Mouse (Mus musculus) lung, adult 18-20 months (tissue): ENCODE results near the gene 2200002D01Rik.

ENCODE experiments used
- DNase-seq, 2 experiments: peaks; one replicate each; pipeline ENCODE4 v3.0.0; 2022; ENCODE audit warnings: mixed read lengths in 2 of 2

The 2200002D01Rik gene

DNA sequence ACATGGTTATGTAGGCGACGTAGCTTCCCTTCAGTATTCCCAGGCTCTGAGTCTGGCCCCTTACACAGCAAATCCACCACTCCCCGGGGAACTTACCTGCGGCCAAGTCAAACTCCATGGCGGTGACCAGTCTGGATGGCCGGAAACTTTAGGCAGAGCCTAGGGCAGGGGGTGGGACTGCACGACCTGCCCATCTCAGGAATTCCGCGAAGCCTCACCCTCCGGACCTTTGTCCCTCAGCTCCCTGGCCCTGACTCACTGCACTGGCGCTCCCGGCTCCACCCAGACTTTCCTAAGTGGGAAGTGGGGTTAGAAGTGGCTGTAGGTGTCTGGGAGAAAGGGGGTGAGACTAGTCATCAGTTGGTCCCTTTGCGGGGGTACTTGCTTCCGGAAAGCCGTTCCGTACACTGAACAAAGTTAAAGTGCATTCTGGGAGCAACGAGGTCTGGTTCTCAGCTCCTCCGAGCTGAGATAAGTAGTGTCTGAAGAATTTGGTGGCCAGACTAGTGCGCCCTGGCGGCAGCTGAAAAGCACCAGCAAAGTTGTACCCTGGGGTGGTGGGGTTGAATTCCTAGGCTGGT is at the start of gene 2200002D01Rik:
TSS of gene 2200002D01Rik (minus strand) at position 206 of the 581 bp plus-strand sequence.
- peak; percentile 67 to 78 for DNase-seq

DNA sequence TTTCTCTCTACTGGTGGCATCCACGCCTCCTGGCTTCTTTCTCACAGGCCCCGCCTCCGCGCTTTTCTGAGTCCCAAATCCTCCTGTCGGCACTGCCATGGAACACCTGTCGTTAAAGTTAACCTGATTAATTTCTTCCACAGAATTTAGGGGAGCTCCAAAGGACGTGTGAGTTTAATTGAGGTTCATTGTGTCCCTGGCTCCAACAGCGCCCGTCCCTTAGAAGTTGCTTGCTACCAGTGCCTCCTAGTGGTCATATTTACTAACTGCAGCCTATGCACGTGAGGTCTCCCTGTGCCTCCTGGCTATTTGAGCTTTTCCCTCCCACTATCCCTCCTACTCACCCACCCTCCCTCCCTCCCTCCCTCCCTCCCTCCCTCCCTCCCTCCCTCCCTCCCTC is 48.7 kb upstream of the 2200002D01Rik start:
- DNase-seq = peak; percentile 69 to 80

DNA sequence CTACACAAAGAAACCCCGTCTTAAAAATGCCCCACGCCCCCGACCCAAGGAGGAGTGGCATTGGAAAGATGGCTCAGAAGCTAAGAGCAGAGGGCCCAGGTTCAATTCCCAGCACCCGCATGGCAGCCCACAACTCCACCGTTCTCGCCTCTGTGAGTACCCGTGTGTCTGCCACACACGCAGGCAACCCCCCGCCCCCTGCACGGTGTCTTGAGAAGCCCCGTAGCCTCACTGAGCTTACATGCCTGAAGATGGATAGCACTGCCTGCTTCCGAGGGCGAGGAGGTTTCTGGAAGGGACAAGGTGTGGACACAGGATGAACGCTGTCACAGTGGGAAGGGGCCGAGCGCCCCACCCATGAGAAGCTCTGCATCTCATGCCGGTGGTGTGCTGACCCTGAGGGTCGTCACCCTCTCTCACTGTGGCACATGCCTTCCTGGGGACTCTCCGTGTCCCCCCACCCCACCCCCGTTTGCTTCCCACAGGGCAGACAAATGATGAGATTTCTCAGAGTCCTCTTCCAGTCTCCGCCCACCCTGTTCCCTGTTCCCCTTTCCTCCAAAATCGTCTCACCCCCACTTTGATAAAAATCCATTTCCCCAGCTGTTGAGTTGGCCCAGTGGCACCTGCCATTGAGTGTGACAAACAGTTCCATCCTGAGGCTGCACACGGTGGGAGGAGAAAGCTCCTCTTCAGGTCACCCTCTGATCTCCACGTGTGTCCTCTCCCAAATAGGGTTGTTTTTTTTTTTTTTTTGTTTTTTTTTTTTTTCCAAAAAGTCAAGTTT is 47.8 kb upstream of the 2200002D01Rik start:
- no peak for DNase-seq

DNA sequence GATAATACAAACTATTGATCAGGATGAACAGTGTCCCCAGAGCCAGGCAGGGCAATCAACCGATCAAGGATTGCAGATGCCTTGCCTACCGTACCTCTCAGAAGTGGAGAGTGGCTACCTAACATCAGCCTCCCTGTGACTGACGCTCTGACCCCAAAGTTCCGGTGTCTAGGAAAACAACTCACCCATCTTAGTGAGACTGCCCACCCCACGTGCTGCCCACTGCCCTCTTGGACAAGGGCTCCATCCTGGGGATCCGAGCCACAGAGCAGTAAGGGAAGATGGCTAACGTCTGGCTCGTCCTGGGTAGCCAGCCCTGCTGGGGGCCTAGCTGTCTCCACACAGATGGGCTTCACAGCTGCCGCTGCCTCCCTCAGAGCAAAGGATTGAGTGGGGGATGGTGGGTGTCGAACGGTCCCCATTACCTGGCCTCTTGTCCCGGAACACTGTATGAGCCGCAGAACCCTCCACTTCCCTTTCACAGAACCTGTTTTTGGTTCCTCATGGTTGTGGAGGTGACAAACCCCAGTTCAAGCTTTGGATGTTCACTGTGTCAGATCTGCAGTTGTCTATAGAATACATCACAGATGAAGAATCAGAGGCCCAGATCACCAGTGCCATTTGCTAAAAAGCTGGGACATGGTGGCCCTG is 46.0 kb upstream of the 2200002D01Rik start:
- no peak for DNase-seq

DNA sequence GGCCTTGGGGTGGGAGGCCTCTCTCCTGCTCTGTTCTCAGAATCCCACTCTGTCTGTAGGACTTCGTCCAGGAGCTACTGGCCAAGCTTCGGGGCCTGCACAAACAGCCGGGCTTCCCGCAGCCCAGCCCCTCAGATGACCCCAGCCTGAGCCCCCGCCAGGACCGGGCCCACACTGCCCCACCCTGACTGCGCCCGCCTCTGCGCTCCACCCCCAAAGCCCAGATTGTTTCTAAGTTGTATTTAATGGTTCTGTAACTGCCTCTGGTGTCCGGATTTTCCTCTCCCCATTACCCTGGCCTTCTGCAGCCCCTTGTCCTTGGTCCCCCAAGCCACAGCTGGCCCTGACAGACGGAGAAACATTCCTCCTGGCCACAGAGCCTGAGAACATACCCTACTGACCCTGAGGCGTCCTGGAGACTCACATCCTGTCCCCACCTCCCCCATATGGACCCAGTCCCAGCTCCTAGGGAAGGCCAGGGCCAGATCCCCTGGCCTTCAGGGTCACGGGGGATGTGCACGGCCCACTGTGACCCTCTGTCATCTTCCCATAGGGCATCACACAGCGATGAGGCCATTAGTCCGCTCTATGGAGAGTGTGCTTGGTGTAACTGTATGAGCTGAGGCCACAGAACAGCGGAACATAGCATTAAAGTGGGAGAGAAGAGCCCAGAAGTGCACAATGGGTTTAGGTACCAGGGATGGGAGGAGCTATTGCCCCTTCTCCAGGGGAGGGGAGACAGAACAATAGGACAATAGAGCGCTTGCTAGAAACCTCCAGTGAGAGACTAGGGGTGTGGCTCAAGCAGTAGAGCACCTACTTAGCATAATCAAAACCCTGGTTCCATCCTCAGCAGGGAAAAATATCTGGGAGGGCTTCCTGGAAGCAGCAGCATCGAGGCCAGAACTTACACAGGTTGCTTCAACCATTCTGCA is 45.1 kb upstream of the 2200002D01Rik start:
- DNase-seq = peak; percentile 57 to 72

DNA sequence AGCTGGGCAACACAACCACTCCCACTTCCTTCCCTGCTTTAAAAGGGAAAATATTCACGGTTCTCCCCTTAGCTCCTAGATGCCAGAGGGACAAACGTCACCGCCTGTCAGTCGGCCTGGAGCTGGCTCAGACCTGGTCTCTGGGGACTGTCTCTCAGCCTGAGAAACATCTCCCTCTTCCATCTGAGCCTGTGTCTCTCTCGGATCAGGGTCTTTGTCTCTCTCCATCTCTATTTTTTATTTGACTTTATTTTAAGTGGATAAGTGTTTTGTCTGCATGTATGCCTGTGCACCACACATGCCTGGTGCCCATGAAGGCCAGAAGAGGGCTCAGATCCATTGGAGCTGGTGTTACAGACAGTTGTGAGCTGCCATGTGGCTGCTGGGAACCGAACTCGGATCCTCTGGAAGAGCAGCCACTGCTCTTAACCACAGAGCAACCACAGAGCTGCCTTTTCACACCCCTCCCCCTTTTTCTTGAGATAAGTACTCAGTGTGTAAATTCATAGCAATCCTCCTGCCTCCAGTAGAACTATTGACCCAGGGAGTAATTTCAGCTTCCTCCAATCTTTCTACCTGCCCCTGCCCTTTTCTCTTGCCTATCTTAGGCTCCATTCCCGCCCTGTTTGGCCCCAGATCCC is 44.3 kb upstream of the 2200002D01Rik start:
- DNase-seq = no peak

DNA sequence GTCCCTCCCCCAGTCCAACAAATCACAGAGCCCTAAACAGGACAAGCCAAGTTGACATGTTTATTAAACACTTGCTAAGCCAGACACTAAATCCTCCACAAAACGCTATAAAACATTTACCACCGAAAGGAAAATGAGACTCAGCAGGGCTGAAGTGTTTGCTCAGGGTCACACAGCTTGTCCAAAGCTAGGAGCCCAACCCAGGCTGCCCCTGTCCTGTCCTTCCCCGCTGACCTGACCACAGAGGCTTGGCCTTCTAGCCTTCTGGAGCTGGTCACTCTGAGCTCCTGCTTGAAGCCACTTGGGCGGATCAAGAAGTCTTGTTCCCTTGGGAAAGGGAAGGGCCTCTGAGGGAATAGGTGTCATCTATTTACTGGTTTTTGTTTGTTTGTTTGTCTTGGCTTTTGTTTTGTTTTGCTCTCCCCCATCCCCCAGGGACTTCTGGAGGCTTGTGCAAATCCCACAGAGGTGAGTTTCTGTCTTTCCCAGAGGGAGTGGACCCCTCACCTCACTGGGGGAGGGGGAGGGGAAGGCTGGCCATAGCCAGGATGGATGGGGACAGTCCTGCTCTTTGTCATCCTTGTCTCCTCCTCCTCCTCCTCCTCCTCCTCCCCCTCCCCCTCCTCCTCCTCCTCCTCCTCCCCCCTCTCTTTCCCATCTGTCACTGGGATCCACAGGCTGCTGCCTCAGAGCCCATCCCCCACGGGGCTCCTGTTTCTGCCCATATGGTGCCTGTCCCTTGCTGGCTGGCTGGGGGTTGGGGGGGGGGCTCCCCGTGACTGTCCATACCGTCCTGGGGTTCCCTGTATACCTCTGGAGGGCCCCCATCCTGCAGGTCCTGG is 43.6 kb upstream of the 2200002D01Rik start:
- no peak for DNase-seq

DNA sequence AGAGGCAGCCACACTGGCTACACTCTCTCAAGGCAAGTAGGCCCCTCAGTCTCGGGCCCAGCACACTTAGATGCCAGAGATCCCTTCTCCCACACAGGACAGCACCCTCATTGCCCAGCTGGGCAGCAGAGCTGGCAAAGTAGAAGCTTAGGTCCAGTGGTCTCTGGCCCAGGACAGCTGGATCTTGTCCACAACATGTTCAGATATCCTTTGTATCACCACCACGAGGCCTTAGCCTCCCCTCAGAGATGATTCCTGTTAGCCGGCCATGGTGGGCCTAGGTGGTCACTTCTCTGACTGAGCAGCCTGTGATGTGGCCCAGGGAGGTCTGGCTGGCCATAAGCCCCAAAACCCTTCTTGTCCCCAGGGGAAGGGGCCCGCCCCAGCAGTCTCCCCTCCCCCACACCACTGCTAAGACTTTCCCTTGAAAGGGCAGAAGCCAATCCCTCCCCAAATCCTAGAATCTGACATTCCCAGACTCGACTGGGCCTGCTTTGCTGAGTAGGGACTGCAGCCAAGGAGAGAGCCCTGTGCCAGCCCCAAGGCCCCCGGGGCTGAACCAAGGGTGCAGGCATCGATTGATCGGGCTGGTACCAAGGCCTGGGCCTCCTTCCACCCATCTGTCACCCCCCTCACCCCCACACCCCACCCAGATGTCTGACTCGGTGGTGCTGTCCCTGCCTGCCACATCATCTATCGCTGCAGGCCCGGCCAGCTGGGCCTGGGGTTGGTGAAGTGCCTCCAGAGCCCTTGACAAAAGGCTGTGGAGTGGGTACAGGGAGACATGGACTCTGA is 42.6 kb upstream of the 2200002D01Rik start:
- no peak for DNase-seq

DNA sequence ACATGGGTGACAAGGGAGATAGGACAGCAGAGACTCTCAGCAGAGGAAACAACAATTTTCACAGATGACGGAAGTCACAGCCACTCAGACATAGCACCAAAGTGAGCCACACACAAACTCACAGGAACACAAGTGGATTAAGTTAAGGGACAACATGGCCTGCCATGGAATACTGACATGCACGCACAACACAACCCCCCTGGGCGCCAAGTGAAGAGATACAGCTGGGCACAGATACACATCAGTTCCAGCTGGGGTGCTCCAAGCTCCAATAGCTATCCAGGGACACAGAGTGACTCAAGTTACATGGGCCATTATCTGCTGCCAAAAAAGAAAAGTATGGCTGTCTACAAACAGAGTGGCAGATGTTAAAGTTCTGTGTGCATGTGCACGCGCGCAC is 41.6 kb upstream of the 2200002D01Rik start:
- DNase-seq = peak; percentile 68 to 74

DNA sequence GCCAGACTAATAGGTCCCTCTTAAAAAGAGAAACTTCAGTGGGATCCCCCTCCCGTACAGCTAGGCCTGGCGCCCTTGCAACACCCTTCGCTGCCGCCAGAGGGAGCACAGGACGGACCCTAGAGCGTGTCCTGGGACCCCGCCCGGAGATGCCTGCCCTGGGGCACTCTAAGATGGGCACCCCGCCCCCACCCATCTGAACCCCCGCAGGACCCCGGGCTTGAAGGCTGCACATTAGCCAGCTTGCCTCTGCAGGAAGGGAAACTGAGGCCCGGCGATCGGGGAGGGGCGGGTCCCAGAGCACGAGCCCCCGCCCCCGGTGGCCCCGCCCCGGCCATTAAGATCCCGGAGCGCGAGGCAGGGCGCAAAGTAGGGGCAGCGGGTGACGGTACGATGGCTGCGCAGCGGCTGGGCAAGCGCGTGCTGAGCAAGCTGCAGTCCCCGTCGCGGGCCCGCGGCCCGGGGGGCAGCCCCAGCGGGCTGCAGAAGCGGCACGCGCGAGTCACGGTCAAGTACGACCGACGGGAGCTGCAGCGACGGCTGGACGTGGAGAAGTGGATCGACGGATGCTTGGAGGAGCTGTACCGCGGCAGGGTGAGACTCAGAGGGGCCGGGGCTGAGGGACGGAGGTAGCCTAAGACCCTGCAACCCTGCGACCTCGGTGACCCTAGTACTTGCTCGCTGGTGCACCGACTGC is 40.8 kb upstream of the 2200002D01Rik start, which contains the start of gene Ppp1r14a:
TSS of gene Ppp1r14a (plus strand) at position 367 of the 697 bp plus-strand sequence.
- DNase-seq = peak; percentile 64 to 70

DNA sequence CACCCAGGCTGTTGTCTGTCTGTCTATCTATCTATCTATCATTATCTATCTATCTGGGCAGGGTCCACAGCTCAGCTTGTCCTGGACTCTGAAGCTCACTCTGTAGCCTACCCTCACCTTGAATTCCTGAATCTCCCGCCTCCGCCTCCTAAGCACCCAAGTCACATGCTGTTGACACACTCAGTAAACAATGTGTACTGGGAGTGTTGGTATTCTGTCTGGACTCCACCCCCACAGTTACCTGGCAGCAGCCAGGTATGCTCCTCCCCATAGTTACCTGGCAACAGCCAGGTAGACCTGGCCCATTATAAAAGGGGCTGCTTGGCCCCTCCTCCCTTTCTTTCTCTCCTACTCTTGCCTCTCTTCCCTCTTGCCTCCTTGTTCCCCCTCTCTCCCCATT is 39.8 kb upstream of the 2200002D01Rik start:
- peak; percentile 67 to 77 for DNase-seq

DNA sequence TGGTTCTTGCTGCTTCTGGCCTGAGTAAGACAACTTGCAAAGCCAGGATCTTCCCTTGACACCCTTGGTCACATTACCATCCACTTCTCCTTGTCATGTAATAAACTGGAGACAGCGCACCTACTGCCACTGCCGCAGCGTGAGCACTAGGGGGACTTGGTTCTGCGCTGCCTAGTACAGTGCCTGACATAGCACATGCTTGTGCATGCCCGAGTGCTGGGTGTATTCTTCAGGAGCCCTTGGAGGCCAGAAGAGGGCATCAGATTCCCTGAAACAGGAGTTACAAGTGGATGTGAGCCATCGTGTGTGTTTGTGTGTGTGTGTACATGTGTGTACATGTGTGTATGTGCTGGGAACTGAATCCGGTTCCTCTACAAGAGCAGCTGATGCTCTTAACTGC is 39.2 kb upstream of the 2200002D01Rik start:
- DNase-seq = no peak

DNA sequence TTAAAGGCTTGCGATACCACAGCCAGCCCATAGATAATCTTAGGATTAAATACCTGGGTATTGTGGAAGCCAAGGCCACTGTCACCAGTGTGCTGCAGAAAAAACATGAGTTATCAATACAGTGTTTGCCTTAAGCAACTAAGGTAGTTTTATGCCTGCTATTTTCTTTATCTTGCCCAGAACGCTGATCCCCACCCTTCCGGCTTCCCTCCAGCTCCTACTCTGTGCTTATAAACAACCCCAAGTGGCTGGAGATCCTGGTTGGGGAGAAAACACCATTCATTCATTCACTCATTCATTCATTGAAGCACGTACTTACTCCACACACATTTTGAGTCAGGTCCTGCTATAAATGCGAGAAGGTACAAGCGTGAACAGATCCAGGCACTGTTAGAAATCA is 36.3 kb upstream of the 2200002D01Rik start:
- no peak for DNase-seq

DNA sequence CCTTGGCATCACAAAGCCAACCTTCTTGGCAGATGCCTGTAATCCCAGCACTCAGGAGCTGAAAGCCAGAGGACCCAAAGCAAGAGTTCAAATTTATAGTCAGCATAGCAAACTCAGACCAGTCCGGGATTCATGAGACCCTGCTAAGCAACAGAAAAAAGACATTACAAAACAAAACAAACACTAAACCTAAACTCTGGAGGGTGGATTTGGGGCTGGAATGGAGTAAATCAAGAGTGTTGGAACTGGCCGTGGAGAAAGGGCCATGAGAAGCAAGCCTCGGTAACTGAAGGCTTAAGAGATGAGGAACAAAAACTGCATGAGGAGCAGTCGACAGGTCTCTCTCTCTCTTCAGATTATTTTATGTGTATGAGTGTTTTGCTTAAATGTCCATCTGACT is 35.6 kb upstream of the 2200002D01Rik start:
- no peak for DNase-seq

DNA sequence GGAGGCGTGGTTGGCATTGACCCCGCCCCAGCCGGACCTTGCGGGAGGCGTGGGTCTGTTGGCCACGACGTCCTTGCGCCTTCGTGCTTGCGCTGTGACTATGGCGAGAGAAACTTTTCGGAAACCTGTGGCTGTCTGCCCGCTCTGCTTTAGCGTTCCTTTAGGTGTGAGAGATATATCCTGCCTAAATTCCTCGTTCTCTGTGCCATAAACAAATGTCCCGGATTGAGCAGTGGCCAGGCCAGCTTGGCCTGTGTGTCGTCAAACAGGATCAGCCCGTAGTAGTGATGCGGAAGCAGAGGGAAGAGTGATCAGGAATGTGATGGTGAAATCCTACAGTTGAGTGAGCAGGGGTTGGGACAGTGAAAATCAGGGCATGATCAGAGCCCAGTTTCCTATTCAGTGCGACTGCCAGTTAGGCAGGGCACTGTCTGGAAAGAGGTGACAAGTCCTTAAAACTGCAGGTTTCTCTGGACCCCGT is 33.8 kb upstream of the 2200002D01Rik start:
- DNase-seq = no peak

DNA sequence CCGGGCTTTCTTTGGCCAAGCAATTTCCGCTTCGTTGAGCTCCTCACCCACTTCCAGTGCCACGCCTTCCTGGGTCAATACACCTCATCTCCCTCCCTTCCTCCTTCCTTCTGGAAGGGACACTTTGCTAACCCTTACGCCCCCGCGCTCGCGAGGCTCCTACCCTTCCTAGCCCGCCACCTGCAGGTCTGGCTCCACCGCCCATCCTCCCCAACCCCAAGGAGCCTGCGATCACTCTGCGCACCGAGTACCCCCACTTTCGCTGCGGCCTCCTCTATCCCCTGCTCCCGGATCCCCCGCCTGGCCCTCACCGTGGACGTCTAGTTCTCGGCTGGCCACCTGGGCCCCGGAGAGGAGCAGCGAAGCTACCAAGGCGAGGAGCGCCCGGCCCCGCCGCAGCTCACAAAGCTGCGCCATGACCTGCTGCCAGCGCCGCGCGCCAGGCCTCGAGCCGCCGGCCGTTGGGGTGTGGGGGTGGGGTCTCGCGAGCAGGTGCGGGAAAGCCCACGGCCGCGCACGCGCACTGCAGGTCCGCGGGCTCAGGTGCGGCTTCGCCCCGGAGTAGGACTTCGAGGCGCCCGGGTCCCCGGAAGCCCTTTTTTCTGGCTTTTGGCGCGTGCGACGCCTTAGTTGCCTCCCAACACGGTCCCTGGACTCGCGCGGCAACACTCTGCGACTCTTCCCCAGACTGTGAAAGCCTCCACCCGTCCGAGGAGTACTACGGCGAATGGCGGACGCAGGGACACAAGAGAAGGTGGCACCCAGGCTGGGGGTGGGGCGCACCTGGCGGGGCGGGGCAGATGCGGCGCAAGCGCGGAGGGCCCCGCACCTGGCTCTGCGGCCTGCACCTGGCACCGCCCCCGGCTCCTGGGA is 33.2 kb upstream of the 2200002D01Rik start, which contains the start of gene Spint2:
TSS of gene Spint2 (minus strand) at position 712 of the 873 bp plus-strand sequence.
- DNase-seq = peak; percentile 90 to 93

DNA sequence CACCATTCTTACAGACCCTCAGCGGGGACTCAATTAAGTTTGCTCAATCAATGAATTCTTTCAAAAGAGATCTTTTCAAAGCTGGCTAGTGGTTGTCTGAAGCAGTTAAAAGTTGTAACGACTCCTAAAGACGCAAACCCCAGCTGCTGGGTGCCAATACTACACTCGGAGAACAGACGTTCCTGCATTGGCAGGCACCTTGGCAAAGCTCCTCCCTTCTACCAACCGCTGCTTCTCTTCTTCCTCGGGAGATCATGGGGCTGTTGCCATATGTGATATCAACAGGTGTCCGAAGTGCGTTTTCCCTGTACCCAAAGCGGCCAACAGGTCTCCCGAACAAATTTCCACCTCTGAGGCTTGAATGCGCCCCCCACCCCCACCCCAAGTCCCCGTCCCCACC is 32.5 kb upstream of the 2200002D01Rik start:
- DNase-seq = no peak

DNA sequence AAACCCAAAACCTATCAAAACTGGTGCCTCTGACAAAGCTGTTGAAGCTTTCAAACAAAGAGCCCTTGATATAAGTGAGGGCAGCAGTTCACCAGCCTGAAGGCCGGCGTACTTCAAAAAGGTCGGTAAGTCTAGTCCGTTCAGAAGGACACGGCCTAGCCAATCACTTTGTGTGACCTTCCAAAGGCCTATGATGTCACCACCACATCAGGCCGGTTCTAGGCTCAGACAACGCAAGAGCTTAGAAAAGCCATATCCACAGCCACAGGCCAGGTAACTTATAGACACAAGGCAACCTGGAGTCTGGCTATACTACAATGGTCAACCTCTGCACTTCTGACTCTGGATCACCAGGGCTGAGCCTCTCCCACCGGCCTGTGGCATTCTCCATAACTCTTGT is 31.7 kb upstream of the 2200002D01Rik start:
- DNase-seq = no peak
